Mouse (Mus musculus): ENCODE measurements around the gene Prss22.
"Not testable (repeated sequence)": the region's sequence is repeated elsewhere in the genome, so short reads cannot be mapped to it uniquely, and the experiment has no call there.

Prss22 gene

GRCm38 (mm10) chr17:23994667-23995066 lies 3.2 kb downstream of the Prss22 start:
- no peak for DNase-seq (ENCODE audit: low spot score)

GRCm38 (mm10) chr17:23993559-23994428 lies 4.1 kb downstream of the Prss22 start:
- DNase-seq (ENCODE audit: low spot score) = peak; percentile 94

- DNase-seq (ENCODE audit: low spot score) = no peak
Observed at GRCm38 (mm10) chr17:23992789-23993553, 4.9 kb downstream of the Prss22 start.

GRCm38 (mm10) chr17:23989802-23990201 lies 8.1 kb downstream of the Prss22 start:
- DNase-seq (ENCODE audit: low spot score) = no peak

- no peak for DNase-seq (ENCODE audit: low spot score)
Observed at GRCm38 (mm10) chr17:23984989-23985388, 12.9 kb downstream of the Prss22 start.

GRCm38 (mm10) chr17:23982912-23983311 lies 15.0 kb downstream of the Prss22 start:
- no peak for DNase-seq (ENCODE audit: low spot score)

- no peak for DNase-seq (ENCODE audit: low spot score)
Observed at GRCm38 (mm10) chr17:23980297-23980909, 17.5 kb downstream of the Prss22 start, which contains the start of gene Prss30. Gene Prss30 (minus strand): TSS chr17:23980566.

GRCm38 (mm10) chr17:23979471-23979870 lies 18.4 kb downstream of the Prss22 start:
- DNase-seq (ENCODE audit: low spot score) = no peak

- no peak for DNase-seq (ENCODE audit: low spot score)
Observed at GRCm38 (mm10) chr17:23976665-23977064, 21.2 kb downstream of the Prss22 start.

GRCm38 (mm10) chr17:23971315-23971714 lies 26.6 kb downstream of the Prss22 start:
- no peak for DNase-seq (ENCODE audit: low spot score)

GRCm38 (mm10) chr17:23969231-23969630 lies 28.7 kb downstream of the Prss22 start:
- DNase-seq (ENCODE audit: low spot score) = peak; percentile 79

GRCm38 (mm10) chr17:23968780-23969179 lies 29.1 kb downstream of the Prss22 start:
- no peak for DNase-seq (ENCODE audit: low spot score)

- no peak for DNase-seq (ENCODE audit: low spot score)
Observed at GRCm38 (mm10) chr17:23966658-23967401, 31.1 kb downstream of the Prss22 start.

GRCm38 (mm10) chr17:23965805-23966425 lies 32.0 kb downstream of the Prss22 start:
- DNase-seq (ENCODE audit: low spot score) = no peak

GRCm38 (mm10) chr17:23961573-23962122 lies 36.3 kb downstream of the Prss22 start:
- DNase-seq (ENCODE audit: low spot score) = no peak

GRCm38 (mm10) chr17:23960084-23960738 lies 37.7 kb downstream of the Prss22 start:
- DNase-seq (ENCODE audit: low spot score) = peak; percentile 66

- no peak for DNase-seq (ENCODE audit: low spot score)
Observed at GRCm38 (mm10) chr17:23955174-23955573, 42.7 kb downstream of the Prss22 start, which contains the start of gene Sbpl. Gene Sbpl (minus strand): TSS chr17:23955274.

GRCm38 (mm10) chr17:23950828-23951227 lies 47.1 kb downstream of the Prss22 start:
- not testable (repeated sequence) for DNase-seq (ENCODE audit: low spot score)

- DNase-seq (ENCODE audit: low spot score) = no peak
Observed at GRCm38 (mm10) chr17:23949068-23949467, 48.8 kb downstream of the Prss22 start.

GRCm38 (mm10) chr17:23947486-23947885 lies 50.4 kb downstream of the Prss22 start:
- not testable (repeated sequence) for DNase-seq (ENCODE audit: low spot score)

Data from urinary bladder, postnatal 25 days (tissue).